Mouse (Mus musculus): ENCODE data around the gene Adamts12. TPM values are rescaled to one million over a fixed set of nuclear protein-coding genes. Genes with fewer than 3 reads are reported as not detected.

Adamts12 gene
- polyA plus RNA-seq, 1 experiment from 2014 or later: 4.5 TPM

DNA sequence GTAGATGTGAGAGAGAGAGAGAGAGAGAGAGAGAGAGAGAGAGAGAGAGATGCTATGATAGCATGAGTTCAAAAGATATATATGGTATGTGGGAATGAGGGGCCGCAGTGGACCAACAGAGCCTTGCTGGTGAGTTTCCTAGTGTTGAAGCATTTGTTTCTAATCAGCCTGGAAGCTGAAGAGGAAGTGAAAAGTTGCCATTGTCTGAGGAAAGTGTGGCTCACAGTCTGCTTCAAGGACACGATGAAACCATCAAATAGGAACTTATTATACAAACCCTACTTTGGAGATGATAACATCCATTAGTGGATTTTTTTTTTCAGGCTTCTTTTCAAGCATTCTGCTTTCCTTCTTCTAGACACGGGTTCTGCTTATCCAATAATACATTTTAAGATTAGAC, 52.3 kb downstream of the Adamts12 start:
- DNase-seq (ENCODE audit: low spot score) (no peak), ATAC-seq (replicated peaks; ENCODE audit: low FRiP score, low TSS enrichment, low read depth) (no peak)
- no peak overlapping the region for H3K4me2 ChIP-seq (ENCODE audit: low read length)
- H3K27ac ChIP-seq (ENCODE audit: low read depth): no peak overlapping the region
- 62% methylated on average over 3 of the region's 3 CpGs for WGBS
- H3K27me3 ChIP-seq (replicated peaks; ENCODE audit: control insufficient read depth, insufficient read depth, low read length): no peaks in the 10 kb centered on the region
- no peaks in the 10 kb centered on the region for H3K9me3 ChIP-seq (ENCODE audit: control insufficient read depth, low read length)
- H3K4me3 ChIP-seq (ENCODE audit: low read depth, low read length): no peak overlapping the region
- no peaks in the 10 kb centered on the region for H3K4me1 ChIP-seq (replicated peaks; ENCODE audit: control insufficient read depth, insufficient read depth, low read length)
- no peaks in the 10 kb centered on the region for H3K36me3 ChIP-seq (ENCODE audit: control insufficient read depth, insufficient read depth, low read length)
- H3K9ac ChIP-seq (ENCODE audit: low read length): no peak overlapping the region

DNA sequence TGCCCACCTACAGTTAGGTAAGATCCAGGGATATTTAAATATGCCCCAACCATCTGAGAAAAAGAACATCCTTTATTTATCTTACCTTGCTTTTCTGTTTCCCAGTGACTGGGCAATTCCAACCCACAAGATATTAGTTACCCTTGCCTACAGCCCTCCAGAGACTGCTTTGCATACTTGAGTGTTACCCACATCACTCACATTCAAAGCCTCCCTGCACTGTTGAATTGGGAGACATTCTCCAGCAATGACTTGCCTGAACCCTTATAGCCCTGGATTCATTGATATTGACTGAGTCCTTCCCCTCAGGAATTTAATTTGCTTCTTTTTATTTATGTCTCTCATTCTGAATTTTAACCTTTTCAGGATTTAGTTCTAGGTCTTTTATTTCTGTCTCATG, 53.8 kb downstream of the Adamts12 start:
- no peak for ATAC-seq (replicated peaks; ENCODE audit: low FRiP score, low TSS enrichment, low read depth)
- H3K27me3 ChIP-seq (replicated peaks; ENCODE audit: control insufficient read depth, insufficient read depth, low read length): no peaks in the 10 kb centered on the region
- no peak overlapping the region for H3K27ac ChIP-seq (ENCODE audit: low read depth)
- no peak overlapping the region for H3K9ac ChIP-seq (ENCODE audit: low read length)
- H3K9me3 ChIP-seq (ENCODE audit: control insufficient read depth, low read length): no peaks in the 10 kb centered on the region
- DNase-seq (ENCODE audit: low spot score): no peak
- H3K36me3 ChIP-seq (ENCODE audit: control insufficient read depth, insufficient read depth, low read length): no peaks in the 10 kb centered on the region
- no peak overlapping the region for H3K4me2 ChIP-seq (ENCODE audit: low read length)
- no peak overlapping the region for H3K4me3 ChIP-seq (ENCODE audit: low read depth, low read length)
- H3K4me1 ChIP-seq (replicated peaks; ENCODE audit: control insufficient read depth, insufficient read depth, low read length): no peaks in the 10 kb centered on the region

DNA sequence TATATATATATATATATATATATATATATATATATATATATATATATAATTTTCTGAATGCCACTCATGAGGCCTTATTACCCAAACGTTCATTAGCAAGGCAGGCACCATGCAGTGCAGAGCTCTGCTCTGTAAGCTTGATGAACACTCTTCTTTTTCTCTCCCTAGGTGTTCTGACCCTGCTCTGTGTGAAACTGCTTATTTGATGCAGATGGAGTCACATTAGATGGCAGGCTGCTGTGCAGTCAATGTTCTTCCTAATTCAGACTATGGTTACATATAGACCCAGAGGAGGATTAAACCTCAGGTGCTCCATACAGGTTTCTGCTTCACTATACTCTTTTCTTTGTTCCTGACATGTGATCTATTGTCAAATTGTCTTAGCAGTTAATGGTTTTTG, 57.1 kb downstream of the Adamts12 start:
- Histone ChIP-seq H3K4me1 (replicated peaks; ENCODE audit: control insufficient read depth, insufficient read depth, low read length) (no peaks in the 10 kb centered on the region), H3K4me2 (ENCODE audit: low read length) (no peak overlapping the region), H3K9me3 (ENCODE audit: control insufficient read depth, low read length) (no peaks in the 10 kb centered on the region), H3K9ac (ENCODE audit: low read length) (no peak overlapping the region), H3K36me3 (ENCODE audit: control insufficient read depth, insufficient read depth, low read length) (no peaks in the 10 kb centered on the region), H3K27me3 (replicated peaks; ENCODE audit: control insufficient read depth, insufficient read depth, low read length) (no peaks in the 10 kb centered on the region), H3K4me3 (ENCODE audit: low read depth, low read length) (no peak overlapping the region), H3K27ac (ENCODE audit: low read depth) (no peak overlapping the region)
- DNase-seq (ENCODE audit: low spot score): no peak
- 79% methylated on average over 1 of the region's 1 CpGs for WGBS
- no peak for ATAC-seq (replicated peaks; ENCODE audit: low FRiP score, low TSS enrichment, low read depth)

GRCm38 (mm10) chr15:11125361-11125760, 60.8 kb downstream of the Adamts12 start:
- Histone ChIP-seq H3K4me3 (ENCODE audit: low read depth, low read length) (no peak overlapping the region), H3K9me3 (ENCODE audit: control insufficient read depth, low read length) (no peaks in the 10 kb centered on the region), H3K4me2 (ENCODE audit: low read length) (no peak overlapping the region), H3K27me3 (replicated peaks; ENCODE audit: control insufficient read depth, insufficient read depth, low read length) (no peaks in the 10 kb centered on the region), H3K36me3 (ENCODE audit: control insufficient read depth, insufficient read depth, low read length) (no peaks in the 10 kb centered on the region), H3K9ac (ENCODE audit: low read length) (no peak overlapping the region), H3K4me1 (replicated peaks; ENCODE audit: control insufficient read depth, insufficient read depth, low read length) (no peaks in the 10 kb centered on the region), H3K27ac (ENCODE audit: low read depth) (no peak overlapping the region)
- ATAC-seq (replicated peaks; ENCODE audit: low FRiP score, low TSS enrichment, low read depth): no peak
- no peak for DNase-seq (ENCODE audit: low spot score)

- H3K27ac ChIP-seq (ENCODE audit: low read depth): no peak overlapping the region
- DNase-seq (ENCODE audit: low spot score): no peak
- no peak for ATAC-seq (replicated peaks; ENCODE audit: low FRiP score, low TSS enrichment, low read depth)
- H3K4me1 ChIP-seq (replicated peaks; ENCODE audit: control insufficient read depth, insufficient read depth, low read length): no peaks in the 10 kb centered on the region
- no peaks in the 10 kb centered on the region for H3K36me3 ChIP-seq (ENCODE audit: control insufficient read depth, insufficient read depth, low read length)
- H3K9ac ChIP-seq (ENCODE audit: low read length): no peak overlapping the region
- H3K4me3 ChIP-seq (ENCODE audit: low read depth, low read length): no peak overlapping the region
- no peak overlapping the region for H3K4me2 ChIP-seq (ENCODE audit: low read length)
- 66% methylated on average over 6 of the region's 6 CpGs for WGBS
- H3K27me3 ChIP-seq (replicated peaks; ENCODE audit: control insufficient read depth, insufficient read depth, low read length): no peaks in the 10 kb centered on the region
- H3K9me3 ChIP-seq (ENCODE audit: control insufficient read depth, low read length): no peaks in the 10 kb centered on the region
Observed at GRCm38 (mm10) chr15:11128457-11128856, 63.9 kb downstream of the Adamts12 start.

- Histone ChIP-seq H3K4me3 (ENCODE audit: low read depth, low read length) (no peak overlapping the region), H3K4me1 (replicated peaks; ENCODE audit: control insufficient read depth, insufficient read depth, low read length) (no peaks in the 10 kb centered on the region), H3K9ac (ENCODE audit: low read length) (no peak overlapping the region), H3K9me3 (ENCODE audit: control insufficient read depth, low read length) (no peaks in the 10 kb centered on the region), H3K27me3 (replicated peaks; ENCODE audit: control insufficient read depth, insufficient read depth, low read length) (no peaks in the 10 kb centered on the region), H3K27ac (ENCODE audit: low read depth) (no peak overlapping the region), H3K4me2 (ENCODE audit: low read length) (no peak overlapping the region), H3K36me3 (ENCODE audit: control insufficient read depth, insufficient read depth, low read length) (no peaks in the 10 kb centered on the region)
- no peak for DNase-seq (ENCODE audit: low spot score)
- no peak; the same call in 1 of the 2 replicates for ATAC-seq (replicated peaks; ENCODE audit: low FRiP score, low TSS enrichment, low read depth)
- WGBS: 81% methylated on average over 5 of the region's 5 CpGs
Observed at GRCm38 (mm10) chr15:11132586-11133558, 68.3 kb downstream of the Adamts12 start.

DNA sequence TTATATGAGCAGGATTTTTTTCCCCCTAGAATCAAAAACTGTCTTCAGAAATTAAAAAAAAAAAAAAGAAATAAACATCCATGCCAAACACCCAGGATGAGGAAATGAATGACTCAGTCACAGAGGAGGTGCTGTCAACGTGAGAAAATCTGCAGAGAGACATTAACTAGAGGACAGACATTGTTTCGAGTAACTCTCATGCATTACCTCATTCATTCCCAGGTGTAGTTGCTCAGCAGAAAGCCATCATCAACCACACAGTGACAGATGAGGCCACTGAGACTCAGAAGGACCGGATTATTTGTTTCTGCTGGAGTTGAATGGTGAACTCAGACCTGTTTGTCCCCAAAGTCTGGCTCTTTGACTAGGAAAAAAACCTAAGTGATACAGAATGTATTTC, 81.0 kb downstream of the Adamts12 start:
- Histone ChIP-seq H3K4me1 (replicated peaks; ENCODE audit: control insufficient read depth, insufficient read depth, low read length) (no peaks in the 10 kb centered on the region), H3K4me2 (ENCODE audit: low read length) (no peak overlapping the region), H3K9ac (ENCODE audit: low read length) (no peak overlapping the region), H3K27ac (ENCODE audit: low read depth) (no peak overlapping the region), H3K9me3 (ENCODE audit: control insufficient read depth, low read length) (no peaks in the 10 kb centered on the region), H3K4me3 (ENCODE audit: low read depth, low read length) (no peak overlapping the region), H3K27me3 (replicated peaks; ENCODE audit: control insufficient read depth, insufficient read depth, low read length) (no peaks in the 10 kb centered on the region), H3K36me3 (ENCODE audit: control insufficient read depth, insufficient read depth, low read length) (no peaks in the 10 kb centered on the region)
- WGBS: 67% methylated on average over 3 of the region's 3 CpGs
- DNase-seq (ENCODE audit: low spot score) (no peak), ATAC-seq (replicated peaks; ENCODE audit: low FRiP score, low TSS enrichment, low read depth) (no peak)

GRCm38 (mm10) chr15:11159386-11159785, 94.8 kb downstream of the Adamts12 start:
- H3K4me2 ChIP-seq (ENCODE audit: low read length): no peak overlapping the region
- H3K9me3 ChIP-seq (ENCODE audit: control insufficient read depth, low read length): no peaks in the 10 kb centered on the region
- WGBS: 68% methylated on average over 6 of the region's 6 CpGs
- ATAC-seq (replicated peaks; ENCODE audit: low FRiP score, low TSS enrichment, low read depth) (no peak), DNase-seq (ENCODE audit: low spot score) (no peak)
- no peak overlapping the region for H3K4me3 ChIP-seq (ENCODE audit: low read depth, low read length)
- H3K9ac ChIP-seq (ENCODE audit: low read length): no peak overlapping the region
- no peaks in the 10 kb centered on the region for H3K27me3 ChIP-seq (replicated peaks; ENCODE audit: control insufficient read depth, insufficient read depth, low read length)
- H3K27ac ChIP-seq (ENCODE audit: low read depth): no peak overlapping the region
- no peaks in the 10 kb centered on the region for H3K36me3 ChIP-seq (ENCODE audit: control insufficient read depth, insufficient read depth, low read length)
- H3K4me1 ChIP-seq (replicated peaks; ENCODE audit: control insufficient read depth, insufficient read depth, low read length): no peaks in the 10 kb centered on the region

- no peak for ATAC-seq (replicated peaks; ENCODE audit: low FRiP score, low TSS enrichment, low read depth)
- no peak overlapping the region for H3K9ac ChIP-seq (ENCODE audit: low read length)
- no peaks in the 10 kb centered on the region for H3K27me3 ChIP-seq (replicated peaks; ENCODE audit: control insufficient read depth, insufficient read depth, low read length)
- no peak overlapping the region for H3K27ac ChIP-seq (ENCODE audit: low read depth)
- H3K36me3 ChIP-seq (ENCODE audit: control insufficient read depth, insufficient read depth, low read length): no peaks in the 10 kb centered on the region
- H3K9me3 ChIP-seq (ENCODE audit: control insufficient read depth, low read length): no peaks in the 10 kb centered on the region
- H3K4me2 ChIP-seq (ENCODE audit: low read length): no peak overlapping the region
- H3K4me1 ChIP-seq (replicated peaks; ENCODE audit: control insufficient read depth, insufficient read depth, low read length): no peaks in the 10 kb centered on the region
- no peak overlapping the region for H3K4me3 ChIP-seq (ENCODE audit: low read depth, low read length)
- 23% methylated on average over 2 of the region's 2 CpGs for WGBS
- no peak for DNase-seq (ENCODE audit: low spot score)
Observed at GRCm38 (mm10) chr15:11160759-11161158, 96.2 kb downstream of the Adamts12 start.

All from intestine, embryonic 14.5 days (tissue).